Mouse (Mus musculus) lung, adult 2 months (tissue): ENCODE results near the gene Kif19a.

Experiments
- CTCF ChIP-seq: fragments of 200-500 bp; IDR thresholded peaks from 2 replicates; pipeline ENCODE4 v1.5.1; 2011; ENCODE audit warnings: mild to moderate bottlenecking, low read length, control low read depth; ENCODE audit not compliant: insufficient read depth
- POLR2A ChIP-seq: fragments of 200-500 bp; IDR thresholded peaks from 2 replicates; pipeline ENCODE4 v1.6.1; 2011; ENCODE audit warnings: low read depth, mild to moderate bottlenecking, control low read depth, low read length, borderline replicate concordance; ENCODE audit errors: extremely low read depth

GRCm38 (mm10) chr11:114727826-114728186 lies 37.4 kb upstream of the Kif19a start:
- TF ChIP-seq POLR2A (no peak), CTCF (no peak)
